Mouse (Mus musculus) CH12.LX (cell line): ENCODE data around the gene Smarca4. TPM values are rescaled to one million over a fixed set of nuclear protein-coding genes. Genes with fewer than 3 reads are reported as not detected.

Experiments used
- DNase-seq: peaks from one replicate; pipeline ENCODE4 v3.0.0-alpha.2; 2013; ENCODE audit errors: extremely low read depth
- H3K27ac ChIP-seq: 2 replicates; pipeline ENCODE4 v1.5.1; 2012; ENCODE audit warnings: low read depth, mild to moderate bottlenecking, control low read depth, moderate library complexity; ENCODE audit not compliant: insufficient read depth
- H3K27me3 ChIP-seq: replicated peaks from 2 replicates; pipeline ENCODE3; 2012; ENCODE audit warnings: inconsistent platforms
- H3K36me3 ChIP-seq, 2 experiments: replicated peaks in 1 of 2; 2 replicates each; pipeline versions ENCODE3 to v1.6.1; 2012; ENCODE audit warnings: inconsistent platforms in 1 of 2, low read length in 1 of 2, mild to moderate bottlenecking in 1 of 2, mixed read lengths in 1 of 2, moderate library complexity in 1 of 2; ENCODE audit not compliant: control insufficient read depth in 1 of 2, insufficient read depth in 1 of 2
- H3K4me1 ChIP-seq, 2 experiments: 2 replicates each; pipeline ENCODE4 v1.6.1; 2012; ENCODE audit warnings: inconsistent platforms in 1 of 2, moderate library complexity in 1 of 2; ENCODE audit not compliant: insufficient read depth in 2 of 2, control insufficient read depth in 1 of 2
- H3K4me2 ChIP-seq: 2 replicates; pipeline ENCODE4 v1.6.1; 2012; ENCODE audit warnings: low read depth, mild to moderate bottlenecking, control low read depth; ENCODE audit not compliant: poor library complexity, insufficient read depth, severe bottlenecking
- H3K4me3 ChIP-seq, 3 experiments: fragments of 150-350 bp in 1 of 3; sonication (generic) in 1 of 3; replicated peaks in 1 of 3; 2 replicates each; pipeline versions ENCODE3 to v1.5.1; 2011 to 2012; ENCODE audit warnings: low read depth in 2 of 3, low read length in 2 of 3, mild to moderate bottlenecking in 2 of 3, moderate library complexity in 2 of 3, control low read depth in 1 of 3, improper control_type of control experiment in 1 of 3, inconsistent platforms in 1 of 3, mixed read lengths in 1 of 3; ENCODE audit not compliant: poor library complexity in 1 of 3
- H3K79me2 ChIP-seq: replicated peaks from 2 replicates; pipeline ENCODE4 v1.6.1; 2012; ENCODE audit warnings: mild to moderate bottlenecking, moderate library complexity; ENCODE audit not compliant: control insufficient read depth, poor library complexity, insufficient read depth, severe bottlenecking; ENCODE audit errors: extremely low read depth
- H3K9ac ChIP-seq: 2 replicates; pipeline ENCODE4 v1.6.1; 2012; ENCODE audit warnings: low read depth, mild to moderate bottlenecking, control low read depth, moderate library complexity; ENCODE audit not compliant: insufficient read depth
- H3K9me3 ChIP-seq: replicated peaks from 2 replicates; pipeline ENCODE3; 2012; ENCODE audit warnings: low read length, inconsistent platforms, mixed read lengths
- BHLHE40 ChIP-seq: IDR thresholded peaks from 2 replicates; pipeline ENCODE4 v1.6.1; 2011; ENCODE audit warnings: mild to moderate bottlenecking, low read depth, low read length, improper control_type of control experiment
- CHD1 ChIP-seq: IDR thresholded peaks from 2 replicates; pipeline ENCODE4 v1.6.1; 2012; ENCODE audit warnings: low read depth, low read length, improper control_type of control experiment, inconsistent platforms
- CTCF ChIP-seq, 2 experiments: IDR thresholded peaks in 1 of 2; conservative IDR thresholded peaks in 1 of 2; 2 replicates each; pipeline ENCODE4 v1.5.1; 2011 to 2012; ENCODE audit warnings: low read depth in 2 of 2, low read length in 2 of 2, improper control_type of control experiment in 1 of 2, inconsistent platforms in 1 of 2, mild to moderate bottlenecking in 1 of 2, moderate library complexity in 1 of 2
- E2F4 ChIP-seq: IDR thresholded peaks from 2 replicates; pipeline ENCODE4 v1.6.1; 2011; ENCODE audit warnings: low read depth, low read length, improper control_type of control experiment; ENCODE audit not compliant: insufficient replicate concordance
- EP300 ChIP-seq: IDR thresholded peaks from 2 replicates; pipeline ENCODE4 v1.6.1; 2011; ENCODE audit warnings: low read length, improper control_type of control experiment
- HCFC1 ChIP-seq: IDR thresholded peaks from 2 replicates; pipeline ENCODE4 v1.6.1; 2012; ENCODE audit warnings: low read depth, mild to moderate bottlenecking, inconsistent platforms, low read length, improper control_type of control experiment
- JUN ChIP-seq: IDR thresholded peaks from 2 replicates; pipeline ENCODE4 v1.6.1; 2011; ENCODE audit warnings: low read depth, mild to moderate bottlenecking, low read length, improper control_type of control experiment, moderate library complexity; ENCODE audit not compliant: insufficient read depth
- MAZ ChIP-seq: IDR thresholded peaks from 2 replicates; pipeline ENCODE4 v1.6.1; 2012; ENCODE audit warnings: low read depth, mild to moderate bottlenecking, inconsistent platforms, low read length, improper control_type of control experiment, moderate library complexity
- MXI1 ChIP-seq: IDR thresholded peaks from 2 replicates; pipeline ENCODE4 v1.6.1; 2011; ENCODE audit warnings: mild to moderate bottlenecking, low read depth, low read length, improper control_type of control experiment
- NELFE ChIP-seq: IDR thresholded peaks from 2 replicates; pipeline ENCODE4 v1.6.1; 2011; ENCODE audit warnings: low read depth, low read length, improper control_type of control experiment
- POLR2A ChIP-seq: IDR thresholded peaks from 2 replicates; pipeline ENCODE4 v1.6.1; 2011; ENCODE audit warnings: low read depth, mild to moderate bottlenecking, improper control_type of control experiment, low read length
- RAD21 ChIP-seq: IDR thresholded peaks from 2 replicates; pipeline ENCODE4 v1.6.1; 2011; ENCODE audit warnings: low read depth, mild to moderate bottlenecking, low read length, improper control_type of control experiment, moderate library complexity
- SIN3A ChIP-seq: IDR thresholded peaks from 2 replicates; pipeline ENCODE4 v1.6.1; 2012; ENCODE audit warnings: low read length, improper control_type of control experiment, inconsistent platforms
- SMC3 ChIP-seq: IDR thresholded peaks from 2 replicates; pipeline ENCODE4 v1.6.1; 2011; ENCODE audit warnings: low read depth, low read length, improper control_type of control experiment
- TBP ChIP-seq: conservative IDR thresholded peaks from 2 replicates; pipeline ENCODE4 v1.6.1; 2011; ENCODE audit warnings: low read depth, low read length, improper control_type of control experiment
- UBTF ChIP-seq: IDR thresholded peaks from 2 replicates; pipeline ENCODE4 v1.6.1; 2012; ENCODE audit warnings: low read depth, mild to moderate bottlenecking, inconsistent platforms, low read length, improper control_type of control experiment, moderate library complexity
- ZC3H11A ChIP-seq: IDR thresholded peaks from 2 replicates; pipeline ENCODE4 v1.6.1; 2012; ENCODE audit warnings: low read depth, mild to moderate bottlenecking, inconsistent platforms, low read length, improper control_type of control experiment
- ZNF384 ChIP-seq: IDR thresholded peaks from 2 replicates; pipeline ENCODE4 v1.6.1; 2012; ENCODE audit warnings: low read depth, low read length, improper control_type of control experiment, inconsistent platforms
- dilution Hi-C: fragments of 300-500 bp; cut with MboI; formaldehyde crosslinking; loops from 2 replicates; pipeline ENCODE4 v1.14.3; 2020; ENCODE audit warnings: low sequenced_read_pairs; ENCODE audit not compliant: extremely low pct_unique_long_range_greater_than_20kb, extremely low pct_ligation_motif_present
- in situ Hi-C: fragments of 300-500 bp; cut with MboI; formaldehyde crosslinking; loops from 3 replicates; pipeline ENCODE4 v1.14.3; 2019; ENCODE audit warnings: low sequenced_read_pairs, low pct_ligation_motif_present, low pct_unique_long_range_greater_than_20kb, mixed read lengths
- polyA plus RNA-seq: library from polyadenylated mRNA; unstranded; fragments of >175 nt; gene quantifications from 2 replicates; pipeline ENCODE4 v1.2.1, GENCODE M21; 2012; ENCODE audit warnings: low read depth; ENCODE audit not compliant: insufficient read length
- total RNA-seq, 2 experiments: library from RNA; depleted of rRNA; stranded (reverse); fragments of 300-350 nt in 1 of 2; fragments of >200 nt in 1 of 2; gene quantifications; 2 replicates each; pipeline ENCODE4 v1.2.3; 2012 to 2014

Gene Smarca4
- total and polyA plus RNA-seq, 3 experiments: 33.8 to 86.2 (median 74.3) TPM

- peaks cover 62 to 90% of the 10 kb centered on the region in 2 experiments for H3K36me3 ChIP-seq
- TF ChIP-seq SMC3 (no peak), CTCF (conservative IDR thresholded peaks at IDR 0.05 in 1 of 2, IDR thresholded peaks at IDR 0.05 in 1 of 2; ENCODE audit: low read depth in 2 of 2, low read length in 2 of 2) (no peak), POLR2A (no peak)
Measured at GRCm38 (mm10) chr9:21703494-21703893, 87.5 kb downstream of the Smarca4 start.

DNA sequence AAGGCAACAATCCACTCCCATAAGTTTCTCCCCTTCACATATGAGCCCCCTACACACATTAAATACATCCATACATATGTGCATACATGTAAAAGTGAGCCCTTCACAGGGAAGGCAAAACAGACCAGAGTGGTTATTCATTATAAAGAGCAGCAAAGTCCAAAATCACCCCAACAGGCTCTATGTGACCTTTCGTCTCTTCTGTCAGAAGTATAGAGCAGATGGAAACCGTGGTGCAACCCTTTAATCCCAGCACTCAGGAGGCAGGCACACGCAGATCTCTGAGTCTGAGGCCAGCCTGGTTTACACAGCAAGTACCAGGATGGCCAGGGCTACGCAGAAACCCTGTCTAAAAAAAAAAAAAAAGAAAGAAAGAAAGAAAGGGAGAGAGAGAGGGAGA lies 90.1 kb downstream of the Smarca4 start:
- H3K4me2 ChIP-seq: no peak overlapping the region
- TF ChIP-seq BHLHE40: no peak
- no peak for TF ChIP-seq EP300
- no peak for TF ChIP-seq JUN
- TF ChIP-seq MXI1: no peak
- TF ChIP-seq TBP: no peak
- TF ChIP-seq ZC3H11A: no peak
- no peak for TF ChIP-seq SMC3
- no peak for TF ChIP-seq RAD21
- TF ChIP-seq NELFE: no peak
- TF ChIP-seq E2F4: no peak
- no peak for TF ChIP-seq HCFC1
- no peak for TF ChIP-seq UBTF
- no peak for TF ChIP-seq MAZ
- TF ChIP-seq SIN3A: no peak
- no peak for TF ChIP-seq ZNF384
- no peak for TF ChIP-seq CHD1
- dilution Hi-C loops: no loop called here
- H3K79me2 ChIP-seq: no peaks in the 10 kb centered on the region
- no peak overlapping the region for H3K9ac ChIP-seq
- H3K9me3 ChIP-seq: no peaks in the 10 kb centered on the region
- H3K4me1 ChIP-seq: no peaks in the 10 kb centered on the region
- no peak overlapping the region for H3K4me3 ChIP-seq
- in situ Hi-C loops: no loop called here
- no peak overlapping the region for H3K27ac ChIP-seq
- no peak for DNase-seq
- H3K27me3 ChIP-seq: no peaks in the 10 kb centered on the region
- H3K36me3 ChIP-seq: peaks cover 39 to 76% of the 10 kb centered on the region in 2 experiments

More at GRCm38 (mm10) chr9:21703494-21703893, 87.5 kb downstream of the Smarca4 start:
- no peak for DNase-seq
- in situ Hi-C loops (no loop called here), dilution Hi-C loops (no loop called here)
- H3K4me3 ChIP-seq: no peak overlapping the region
- H3K9me3 ChIP-seq: no peaks in the 10 kb centered on the region
- no peak overlapping the region for H3K27ac ChIP-seq
- no peaks in the 10 kb centered on the region for H3K79me2 ChIP-seq
- H3K27me3 ChIP-seq: no peaks in the 10 kb centered on the region
- H3K4me2 ChIP-seq: no peak overlapping the region
- H3K4me1 ChIP-seq: no peaks in the 10 kb centered on the region
- no peak overlapping the region for H3K9ac ChIP-seq
